Mouse (Mus musculus): Measurements from ENCODE around the gene Pigb. TPM values are rescaled to one million over a fixed set of nuclear protein-coding genes. Genes with fewer than 3 reads are reported as not detected.
A peak's percentile ranks its signal among the peaks of the same experiment; 100 is the strongest.

Gene Pigb
- total RNA-seq, 2 experiments from 2014 or later, result 11.0 to 13.8 TPM

DNA sequence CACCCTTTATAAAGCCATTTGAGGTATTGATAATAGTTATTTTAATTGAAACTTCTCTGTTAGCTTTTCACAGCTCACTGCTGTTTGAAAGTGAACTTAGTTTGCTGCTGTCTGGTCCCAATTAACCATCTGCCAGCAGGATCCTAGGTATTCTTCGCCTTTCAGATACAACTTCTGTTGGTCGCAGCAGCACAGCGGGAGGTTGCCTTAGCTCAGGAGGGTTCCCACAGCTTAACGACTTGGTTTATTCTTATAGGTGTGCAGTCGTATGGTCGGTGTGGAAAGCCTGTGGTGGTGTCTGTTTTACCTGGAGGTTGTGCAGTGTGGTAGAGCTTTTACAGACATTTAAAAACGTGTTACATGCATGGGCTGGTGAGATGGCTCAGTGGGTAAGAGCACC, 43.4 kb downstream of the Pigb start:
- DNase-seq (ENCODE audit: low spot score in 2 of 2), result no peak

DNA sequence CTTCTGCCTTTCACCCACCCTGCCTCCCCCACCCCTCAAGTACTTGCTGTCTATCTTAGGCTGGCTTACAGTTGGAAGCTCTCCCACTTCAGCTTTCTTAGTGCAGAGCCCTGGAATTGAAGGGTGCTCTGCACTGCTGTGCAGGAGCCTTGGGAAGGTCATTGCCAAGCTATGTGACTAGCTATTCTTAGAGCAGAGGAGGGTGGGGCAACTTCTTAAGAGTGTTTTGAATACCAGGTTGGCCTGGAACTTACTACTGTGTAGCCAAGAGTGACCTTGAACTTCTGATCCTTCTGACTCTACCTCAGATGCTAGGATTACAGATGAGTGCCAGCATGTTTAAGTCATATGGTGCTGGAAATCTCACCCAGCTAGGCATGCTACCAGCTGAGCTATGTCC, 44.0 kb downstream of the Pigb start:
- no peak for DNase-seq (ENCODE audit: low spot score in 2 of 2)

DNA sequence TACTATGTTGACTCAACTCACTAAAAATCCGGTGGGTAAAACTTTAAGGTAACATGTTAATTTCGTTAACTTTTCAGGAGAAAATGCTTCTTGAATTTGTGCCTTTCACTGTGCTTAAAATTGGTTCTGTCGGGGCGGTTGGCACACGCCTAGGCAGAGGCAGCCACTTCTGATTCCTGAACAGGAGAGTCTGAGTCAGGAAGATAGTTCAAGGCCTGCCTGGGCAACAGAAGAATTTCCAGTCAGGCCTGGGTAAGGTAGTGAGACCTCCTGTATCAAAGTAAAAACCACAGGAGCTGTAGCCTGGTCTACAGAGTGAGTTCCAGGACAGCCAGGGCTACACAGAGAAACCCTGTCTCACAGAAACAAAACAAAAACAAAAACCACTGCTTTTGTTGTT, 47.6 kb downstream of the Pigb start:
- DNase-seq (ENCODE audit: low spot score in 2 of 2), result no peak

DNA sequence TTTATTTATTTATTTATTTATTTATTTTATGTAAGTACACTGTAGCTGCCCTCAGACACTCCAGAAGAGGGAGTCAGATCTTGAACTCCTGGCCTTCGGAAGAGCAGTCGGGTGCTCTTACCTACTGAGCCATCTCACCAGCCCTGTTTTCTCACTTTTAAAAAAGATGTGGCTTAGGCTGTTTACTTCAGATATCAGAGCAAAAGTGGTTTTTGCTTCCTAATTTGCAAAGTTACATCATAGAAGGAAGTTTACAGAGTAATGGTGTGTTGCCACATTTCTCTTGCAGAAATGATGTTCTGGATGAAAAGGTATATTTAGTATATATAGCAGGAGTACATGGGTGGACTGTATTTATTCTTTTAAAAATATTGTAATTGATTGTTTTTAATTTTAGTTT, 48.8 kb downstream of the Pigb start:
- DNase-seq (ENCODE audit: low spot score in 2 of 2), result no peak

DNA sequence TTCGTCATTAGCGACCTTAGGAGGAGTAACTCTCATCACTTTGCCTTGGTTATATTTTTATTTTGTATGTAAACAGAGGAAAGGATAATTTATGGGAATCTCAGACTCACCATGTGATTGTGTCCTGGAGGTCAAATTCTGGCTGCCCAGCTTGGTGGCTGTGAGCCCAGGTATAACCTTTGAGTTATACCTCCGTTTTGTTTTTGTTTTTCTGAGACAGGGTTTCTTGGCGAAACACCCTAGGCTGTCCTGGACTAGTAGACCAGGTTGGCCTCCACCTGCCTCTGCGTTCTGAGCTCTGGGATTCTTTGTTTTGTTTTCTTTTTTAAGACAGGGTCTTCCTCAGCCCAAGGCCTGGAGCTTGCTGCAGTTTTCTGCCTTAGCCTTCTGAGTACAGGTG, 51.5 kb downstream of the Pigb start:
- DNase-seq (ENCODE audit: low spot score in 2 of 2), result no peak

DNA sequence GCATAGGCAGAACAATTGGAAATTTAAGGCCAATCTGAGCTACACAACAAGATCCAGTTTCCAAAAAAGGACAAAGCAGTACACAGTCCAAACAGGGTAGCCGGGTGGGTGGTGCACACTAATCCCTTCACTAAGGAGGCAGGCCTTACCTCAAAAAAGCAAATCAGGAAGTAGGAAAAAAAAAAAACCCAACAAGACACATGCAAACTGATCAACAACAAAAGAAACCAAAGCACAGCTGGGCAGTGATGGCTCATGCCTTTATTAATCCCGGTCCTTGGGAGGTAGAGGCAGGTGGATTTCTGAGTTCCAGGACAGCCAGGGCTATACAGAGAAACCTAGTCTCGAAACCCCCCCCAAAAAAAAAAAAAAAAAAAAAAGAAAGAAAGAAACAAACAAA, 52.5 kb downstream of the Pigb start:
- DNase-seq (ENCODE audit: low spot score in 2 of 2), result no peak

DNA sequence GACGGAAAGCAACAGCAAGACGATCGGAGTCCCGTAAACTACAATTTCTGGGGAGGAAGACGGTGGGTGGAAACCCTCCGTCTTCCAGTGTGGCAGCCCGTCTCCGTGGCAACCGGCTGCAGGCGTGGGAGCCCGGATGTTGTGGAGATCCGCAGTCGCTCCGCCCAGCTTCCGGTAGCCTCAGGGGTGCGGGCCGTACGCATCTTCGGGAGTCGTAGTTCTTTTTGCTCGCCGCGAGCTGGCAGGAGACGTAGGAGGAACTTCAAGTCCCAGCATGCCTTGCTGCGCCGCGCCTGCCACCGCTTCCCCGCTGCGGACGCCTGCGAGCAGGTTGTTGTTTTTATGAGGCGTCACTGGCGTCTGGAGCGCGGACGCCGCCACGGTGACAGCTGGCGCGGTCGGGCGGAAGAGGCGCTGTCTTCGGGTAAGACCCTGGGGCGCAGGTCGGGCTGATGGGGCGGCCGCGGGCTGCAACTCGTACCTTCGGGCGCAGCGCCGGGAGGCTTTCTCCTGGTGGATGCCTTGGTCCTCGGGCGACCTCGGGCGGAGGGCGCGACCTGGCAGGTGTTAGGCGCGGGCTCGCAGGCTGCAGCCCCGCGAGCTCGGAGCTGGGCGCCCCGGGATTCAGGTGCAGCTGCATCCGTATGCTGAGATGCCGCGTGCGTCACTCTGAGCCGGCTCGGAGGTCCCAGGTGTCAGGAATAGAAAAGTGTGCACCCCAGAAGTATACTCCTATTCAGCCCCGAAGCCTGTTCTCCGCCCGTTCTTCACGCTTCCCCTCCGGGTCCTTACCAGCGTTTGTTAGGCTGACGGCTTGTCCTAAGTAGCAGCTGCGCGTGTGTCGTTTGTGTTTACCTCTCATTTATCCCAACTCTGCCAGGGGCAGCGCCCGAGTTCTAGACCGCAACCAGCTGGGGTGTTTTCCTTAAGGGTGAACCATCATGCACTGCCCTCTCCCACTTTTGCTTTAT, 54.6 kb downstream of the Pigb start, which contains the start of the genes Ccpg1os and Ccpg1:
Gene Ccpg1os (minus strand): TSS at position 133 of the 971 bp plus-strand sequence.
Gene Ccpg1 (plus strand): TSS at position 180 of the 971 bp plus-strand sequence.
- DNase-seq (ENCODE audit: low spot score in 2 of 2), result peak; percentile 86 to 87

DNA sequence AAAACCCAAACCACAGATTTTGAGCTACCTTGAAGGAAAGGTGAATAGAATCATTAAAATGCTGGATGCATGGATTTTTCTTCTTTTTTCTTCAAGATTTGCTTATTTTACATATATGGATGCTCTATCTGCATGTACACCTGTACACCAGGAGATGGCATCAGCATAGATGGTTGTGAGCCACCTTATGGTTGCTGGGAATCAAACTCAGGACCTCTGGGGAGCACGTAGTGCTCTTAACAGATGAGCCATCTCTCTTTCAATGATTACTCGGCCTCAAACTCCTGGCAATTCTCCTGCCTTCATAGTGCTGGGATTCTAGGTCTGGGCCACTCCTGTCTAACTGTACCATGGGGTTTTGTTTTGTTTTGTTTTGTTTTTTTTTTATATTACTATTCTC, 57.1 kb downstream of the Pigb start:
- no peak for DNase-seq (ENCODE audit: low spot score in 2 of 2)

DNA sequence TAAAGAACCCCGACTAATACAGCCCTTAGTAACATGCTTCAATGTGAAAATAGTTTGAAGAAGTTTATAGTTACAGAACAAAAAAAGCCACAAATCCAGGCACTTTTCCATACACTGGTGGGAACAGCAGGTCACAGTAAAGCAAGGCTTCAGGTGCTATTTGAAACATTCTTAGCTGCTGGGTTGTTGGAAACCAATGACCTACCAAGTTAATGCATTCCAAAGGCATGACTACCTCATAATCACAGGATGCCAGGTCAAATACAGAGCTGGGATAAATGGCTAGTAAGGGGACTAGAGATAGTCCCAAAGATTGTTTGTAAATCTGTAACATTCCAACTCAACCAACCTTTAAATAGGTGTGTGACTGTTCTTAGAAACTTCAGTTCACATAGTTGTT, 64.9 kb downstream of the Pigb start:
- DNase-seq (ENCODE audit: low spot score in 2 of 2), result no peak

DNA sequence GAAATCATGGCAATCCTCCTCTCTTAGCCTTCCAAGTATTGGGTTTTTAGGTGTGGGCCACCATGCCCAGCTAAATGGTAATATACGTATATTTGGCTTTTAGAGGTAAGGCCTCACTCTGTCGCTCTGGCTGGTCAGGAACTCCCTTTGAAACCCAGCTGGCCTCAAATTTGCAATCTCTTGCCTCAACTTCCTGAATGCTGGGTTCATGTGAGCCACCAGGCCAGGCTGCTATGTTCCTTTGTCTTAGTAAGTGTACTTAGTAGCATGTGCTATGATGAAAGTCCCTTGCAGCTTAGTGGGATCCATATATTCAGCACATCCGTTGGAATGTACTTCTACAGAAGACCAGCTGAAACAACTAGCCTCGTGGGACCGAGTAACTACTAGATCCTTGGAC, 65.4 kb downstream of the Pigb start:
- no peak for DNase-seq (ENCODE audit: low spot score in 2 of 2)

DNA sequence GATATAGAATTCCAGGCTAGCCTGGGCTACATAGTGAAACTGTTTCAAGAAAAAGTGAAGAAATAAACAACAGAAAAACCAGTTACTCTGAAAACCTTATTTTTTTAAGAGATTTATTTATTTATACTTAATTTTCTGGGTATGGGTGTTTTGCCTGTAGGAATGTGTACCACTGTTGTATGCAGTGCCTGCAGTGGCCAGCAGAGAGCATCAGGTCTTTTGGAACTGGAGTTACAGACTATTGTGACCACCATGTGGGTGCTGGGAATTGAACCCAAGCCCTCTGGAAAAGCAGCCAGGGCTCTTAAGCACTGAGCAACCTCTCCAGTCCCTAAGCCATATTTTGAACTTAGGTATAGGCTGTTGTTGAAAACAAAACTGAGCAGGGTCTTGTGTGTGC, 67.2 kb downstream of the Pigb start:
- no peak for DNase-seq (ENCODE audit: low spot score in 2 of 2)

DNA sequence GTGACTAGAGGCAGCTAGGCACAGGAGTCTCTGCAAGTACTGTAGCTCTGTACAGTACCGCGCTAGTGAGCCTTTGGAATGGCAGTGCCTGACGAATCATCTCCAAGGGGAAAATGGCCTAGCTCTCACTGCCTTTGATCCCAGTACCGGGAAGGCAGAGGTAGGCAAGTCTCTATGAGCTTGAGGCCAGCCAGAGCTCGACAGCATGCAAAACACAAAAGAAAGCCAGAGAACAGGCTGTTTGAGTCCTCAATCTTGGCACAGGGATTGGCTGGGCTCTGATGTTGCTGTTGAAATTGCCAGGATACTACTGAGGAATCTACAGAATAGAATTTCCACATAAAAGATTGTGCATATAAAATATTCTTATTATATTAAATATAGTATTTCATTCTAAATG, 67.7 kb downstream of the Pigb start:
- no peak for DNase-seq (ENCODE audit: low spot score in 2 of 2)

DNA sequence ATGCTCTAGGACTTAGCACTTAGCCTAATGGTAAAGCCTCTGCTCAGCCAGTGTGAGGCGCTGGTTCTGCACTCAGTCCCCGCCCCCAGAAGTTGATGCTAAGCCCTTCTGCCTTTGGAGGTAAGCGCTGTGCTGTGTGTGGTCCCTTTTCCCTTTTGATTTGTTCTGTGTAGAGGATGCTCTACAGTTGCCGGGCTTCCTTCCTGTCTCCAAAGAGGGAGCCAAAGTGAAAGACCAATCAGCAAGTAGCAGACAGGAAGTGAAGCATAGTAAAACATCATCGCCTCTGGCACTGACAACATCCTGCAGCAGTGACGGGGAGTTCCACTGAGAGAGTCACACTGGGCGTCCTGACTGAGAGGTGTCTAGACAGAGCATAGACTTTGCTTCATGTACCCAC, 70.3 kb downstream of the Pigb start:
- DNase-seq (ENCODE audit: low spot score in 2 of 2), result no peak

DNA sequence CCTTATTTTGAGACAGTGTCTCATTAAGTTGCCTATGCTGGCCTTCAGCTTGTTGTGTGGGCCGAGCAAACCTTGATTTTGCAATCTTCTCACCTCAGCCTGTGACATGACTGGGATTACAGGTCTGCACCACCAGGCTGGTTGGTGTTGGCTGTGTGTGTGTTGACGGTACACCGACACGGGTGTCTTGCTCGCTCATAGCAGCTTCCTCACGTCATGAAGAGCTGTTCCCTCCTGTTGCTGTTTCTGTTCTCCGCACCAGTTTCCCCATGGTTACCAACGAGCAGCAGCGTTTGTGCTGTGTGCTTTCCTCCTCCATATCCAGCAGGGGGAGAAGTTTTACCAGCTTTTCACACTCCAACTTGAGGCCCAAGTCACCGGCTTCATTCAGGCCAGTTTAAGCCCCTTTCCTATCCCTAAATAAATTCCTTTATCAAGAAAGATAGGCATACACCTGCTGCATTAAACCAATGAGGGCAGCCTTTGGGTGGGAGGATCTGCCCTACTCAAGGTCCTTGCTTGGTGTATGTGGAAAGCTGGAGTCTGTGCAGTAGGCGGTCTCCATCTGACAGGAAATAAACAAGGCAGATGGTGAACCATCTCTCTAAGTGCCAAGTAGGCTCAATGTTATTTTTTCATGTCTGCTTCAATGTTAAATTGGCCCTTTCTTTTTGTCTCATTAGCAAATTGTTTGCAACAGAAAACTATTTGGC, 71.7 kb downstream of the Pigb start:
- DNase-seq (ENCODE audit: low spot score in 2 of 2), result peak; percentile 26 to 27

DNA sequence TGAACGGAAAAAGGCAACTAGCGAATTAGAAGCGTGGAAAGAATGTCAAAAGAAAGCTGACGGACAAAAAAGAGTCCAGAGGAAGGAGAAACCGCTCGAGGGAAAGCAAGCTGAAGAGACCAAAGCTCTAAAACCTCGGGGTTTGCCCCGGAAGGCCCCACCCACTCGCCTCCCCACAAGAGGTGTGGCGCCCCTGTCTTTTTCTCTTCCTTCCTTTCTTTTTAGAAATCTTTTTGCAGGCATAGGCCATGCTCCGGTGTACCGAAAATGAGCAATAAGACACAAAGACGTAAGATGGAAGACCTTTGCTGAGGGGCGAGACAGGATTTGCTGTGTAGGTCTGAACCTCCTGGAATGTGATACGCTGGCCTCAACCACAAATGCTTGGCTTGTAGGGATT, 78.2 kb downstream of the Pigb start:
- DNase-seq (ENCODE audit: low spot score in 2 of 2), result no peak

DNA sequence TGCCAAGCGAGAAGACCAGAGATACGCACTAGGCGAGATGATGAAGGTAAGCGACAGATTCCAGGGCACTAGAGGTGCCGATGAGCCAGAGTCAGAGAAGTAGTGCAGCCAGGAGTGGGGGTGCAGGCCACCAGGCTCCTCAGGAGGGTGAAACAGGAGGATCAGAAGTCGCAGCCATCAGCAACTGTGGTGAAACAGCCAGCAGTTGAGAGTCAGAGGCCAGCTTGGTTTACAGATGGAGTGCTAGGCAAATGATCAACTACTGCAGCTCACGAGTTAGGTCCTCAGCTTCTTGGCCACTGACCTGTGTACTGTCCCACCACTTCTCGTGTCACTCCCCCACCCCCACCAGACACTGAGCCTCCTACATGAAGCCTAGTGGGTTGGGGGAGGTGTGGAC, 78.8 kb downstream of the Pigb start:
- no peak for DNase-seq (ENCODE audit: low spot score in 2 of 2)

DNA sequence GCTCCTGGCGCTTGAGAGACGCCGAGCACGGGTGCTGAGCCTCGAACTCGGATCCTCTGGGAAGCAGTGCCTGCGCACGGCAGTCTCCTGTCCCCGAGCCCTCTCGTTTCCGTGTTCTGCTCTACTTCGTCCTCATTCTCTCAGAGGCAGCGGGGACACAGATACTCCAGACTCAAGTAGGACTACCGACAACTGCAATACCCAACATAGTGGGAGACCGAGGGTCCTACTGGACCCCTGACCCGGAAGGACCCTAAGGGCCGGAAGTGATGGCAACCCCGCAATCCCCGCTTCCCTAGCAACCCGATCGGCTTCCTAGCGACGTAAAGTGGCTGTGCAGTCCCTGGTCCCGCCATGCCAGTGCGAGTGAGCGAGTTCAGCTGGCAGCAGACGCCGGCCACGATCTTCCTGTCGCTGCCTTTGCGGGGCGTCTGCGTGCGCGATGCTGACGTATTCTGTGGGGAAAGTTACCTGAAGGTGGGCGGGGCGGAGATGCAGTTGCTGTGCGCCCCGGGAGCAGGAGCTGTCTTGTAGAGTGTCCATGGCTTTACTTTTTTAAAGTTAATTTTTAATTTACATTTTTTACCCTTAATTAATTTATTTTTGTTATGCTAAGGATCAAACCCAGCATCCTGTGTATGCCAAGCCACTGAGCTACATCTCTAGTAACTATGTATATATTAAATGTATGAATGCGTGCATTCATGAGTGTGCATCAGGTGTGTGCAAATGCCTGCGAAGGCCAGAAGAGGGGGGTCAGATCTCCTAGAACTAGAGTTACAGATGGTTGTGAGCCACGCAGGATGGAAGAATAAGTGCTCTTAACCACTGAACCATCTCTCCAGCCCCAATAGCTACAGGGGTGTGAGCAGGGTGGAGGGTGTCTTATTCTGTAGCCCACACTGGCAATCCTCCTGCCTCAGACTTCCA, 81.4 kb downstream of the Pigb start, which contains the start of the genes Dyx1c1 and Gm44503:
Gene Dyx1c1 (plus strand): TSS at position 265 of the 930 bp plus-strand sequence.
Gene Gm44503 (plus strand): TSS at position 332 of the 930 bp plus-strand sequence.
- peak; percentile 63 to 64 for DNase-seq (ENCODE audit: low spot score in 2 of 2)
